Mouse (Mus musculus): ENCODE measurements around the gene Tmem255a. TPM values are rescaled to one million over a fixed set of nuclear protein-coding genes. Genes with fewer than 3 reads are reported as not detected.

The Tmem255a gene
- polyA plus RNA-seq (2012; rRNA removed) = 0.27 and 0.30 TPM in 2 replicates

DNA sequence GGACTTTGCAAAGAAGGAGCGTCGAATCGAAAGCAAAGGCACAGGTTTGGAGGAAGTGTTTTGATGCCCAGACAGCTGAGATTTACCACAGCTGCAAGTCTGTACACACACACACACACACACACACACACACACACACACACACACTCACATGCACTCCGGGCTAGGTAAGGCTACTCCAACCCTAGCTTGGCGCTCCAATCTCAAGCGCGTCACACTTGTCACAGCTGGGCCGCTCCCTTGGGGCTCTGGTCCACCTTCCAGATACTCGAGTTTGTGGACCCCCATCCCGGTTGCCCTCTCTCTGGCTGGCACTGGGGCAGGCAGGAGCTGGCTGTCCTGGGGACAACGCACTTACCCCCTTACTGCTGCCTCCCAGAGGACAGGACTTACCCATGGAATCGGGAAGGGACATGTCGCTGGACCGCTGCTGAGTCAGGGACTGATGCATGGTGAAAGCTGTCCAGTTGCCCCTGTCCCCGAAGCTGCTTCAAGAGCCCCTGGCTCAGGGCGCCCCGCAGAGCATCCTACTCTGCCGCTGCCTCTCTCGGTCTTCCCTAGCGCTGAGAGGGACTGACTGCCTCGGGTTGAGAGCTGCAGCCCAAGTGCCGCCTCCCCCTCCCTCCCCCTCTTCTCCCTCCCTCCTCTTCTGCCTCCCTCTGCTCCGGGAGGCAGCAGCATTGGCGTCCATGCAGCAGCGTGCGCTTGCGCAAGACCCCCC lies at the start of gene Tmem255a:
Gene Tmem255a, minus strand, starts transcription at position 589 of the 721 bp plus-strand sequence.

GRCm38 (mm10) chrX:38189552-38190457 lies 62.4 kb downstream of the Tmem255a start, which contains the start of gene Zbtb33:
Gene Zbtb33, plus strand, starts transcription at chrX:38189793.

Other genes with a start within 250 kb of the Tmem255a start
- not detected in 2 replicates for gene Btg1-ps1, start 233.6 kb downstream of the Tmem255a start, polyA plus RNA-seq (2012; rRNA removed)
- not detected in 2 replicates for gene Btg1-ps2, start 209.3 kb downstream of the Tmem255a start, polyA plus RNA-seq (2012; rRNA removed)
- not detected in 2 replicates for gene Rhox10, start 186.0 kb downstream of the Tmem255a start, polyA plus RNA-seq (2012; rRNA removed)
- gene Rhox11, start 167.3 kb downstream of the Tmem255a start, polyA plus RNA-seq (2012; rRNA removed) = not detected in 2 replicates
- not detected in 2 replicates for gene Rhox12, start 141.5 kb downstream of the Tmem255a start, polyA plus RNA-seq (2012; rRNA removed)
- gene Rhox13, start 131.2 kb downstream of the Tmem255a start, polyA plus RNA-seq (2012; rRNA removed) = not detected in 2 replicates
- 1.5 and 2.0 TPM in 2 replicates for gene Zbtb33, start 62.6 kb downstream of the Tmem255a start, polyA plus RNA-seq (2012; rRNA removed)
- gene Atp1b4, start 63.7 kb upstream of the Tmem255a start, polyA plus RNA-seq (2012; rRNA removed) = not detected in 2 replicates
- gene Lamp2, start 204.0 kb upstream of the Tmem255a start, polyA plus RNA-seq (2012; rRNA removed) = 22.4 and 27.3 TPM in 2 replicates